Mouse (Mus musculus): ENCODE data around the gene Rtkn2.

Gene Rtkn2

GRCm38 (mm10) chr10:67995356-67995755 is 16.0 kb downstream of the Rtkn2 start:
- no peak for DNase-seq (ENCODE audit: extremely low read depth, low read depth, low spot score)

DNA sequence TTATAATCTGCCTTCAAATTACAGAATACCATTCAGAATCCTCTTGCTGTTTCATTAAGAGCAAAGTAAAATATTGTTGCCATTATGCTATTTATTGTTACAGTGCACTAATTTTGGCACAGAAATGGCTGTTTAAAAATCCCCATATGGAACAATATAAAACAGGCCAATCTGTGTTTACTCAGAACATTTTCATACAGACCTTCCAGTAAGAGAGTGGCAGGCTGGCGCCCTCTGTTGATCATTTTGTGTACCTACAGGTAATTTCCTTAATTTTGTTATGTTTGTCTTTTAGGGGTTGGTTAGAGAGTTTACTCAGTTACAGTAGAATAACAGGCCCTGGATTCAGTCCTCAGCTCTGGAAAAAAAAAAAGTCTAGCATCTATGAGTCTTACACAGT is 16.8 kb downstream of the Rtkn2 start:
- DNase-seq (ENCODE audit: extremely low read depth, low read depth, low spot score), result no peak

DNA sequence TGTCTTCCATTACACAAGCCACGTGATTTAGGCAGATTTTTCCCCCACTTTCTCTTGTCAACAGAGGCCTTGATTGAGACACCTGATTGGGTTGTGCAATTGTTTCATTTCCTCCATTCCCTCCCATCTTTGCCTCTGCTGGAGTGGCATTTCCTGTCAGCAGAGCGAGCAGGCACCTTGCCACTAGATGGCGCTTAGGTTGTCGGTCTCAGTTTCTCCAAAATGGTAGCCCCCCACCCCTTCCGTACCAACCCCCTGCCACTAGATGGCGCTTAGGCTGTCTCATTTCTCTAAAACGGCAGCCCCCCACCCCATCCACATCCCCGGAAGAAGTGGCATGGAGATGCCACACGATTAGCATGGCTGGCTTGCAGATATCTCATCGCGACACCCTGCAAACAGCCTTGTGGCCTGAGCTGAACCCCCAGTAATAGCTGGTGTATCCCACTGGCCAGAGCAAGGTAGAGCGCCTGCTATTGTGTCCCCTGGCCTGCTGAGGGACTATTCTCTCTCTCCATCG is 18.8 kb downstream of the Rtkn2 start:
- DNase-seq (ENCODE audit: extremely low read depth, low read depth, low spot score), result no peak

DNA sequence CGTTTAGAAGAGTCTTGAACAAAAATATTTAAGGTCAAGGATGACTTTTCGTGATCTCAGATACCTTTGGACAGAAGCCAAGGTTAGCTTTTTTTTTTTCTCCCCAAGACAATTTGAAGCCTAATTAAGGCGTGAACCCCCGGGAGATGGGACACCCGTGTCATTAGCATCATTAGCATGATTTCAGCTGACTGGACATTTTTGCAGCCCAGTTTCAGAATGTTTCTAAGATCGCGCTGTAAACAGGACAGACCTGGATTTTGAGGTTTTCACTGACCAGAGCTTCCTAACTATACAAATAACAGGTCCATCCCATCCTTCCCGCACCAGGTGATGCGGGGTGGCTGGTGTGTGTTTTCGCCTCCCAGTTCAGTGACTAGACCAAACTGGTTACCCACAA is 19.8 kb downstream of the Rtkn2 start:
- no peak for DNase-seq (ENCODE audit: extremely low read depth, low read depth, low spot score)

DNA sequence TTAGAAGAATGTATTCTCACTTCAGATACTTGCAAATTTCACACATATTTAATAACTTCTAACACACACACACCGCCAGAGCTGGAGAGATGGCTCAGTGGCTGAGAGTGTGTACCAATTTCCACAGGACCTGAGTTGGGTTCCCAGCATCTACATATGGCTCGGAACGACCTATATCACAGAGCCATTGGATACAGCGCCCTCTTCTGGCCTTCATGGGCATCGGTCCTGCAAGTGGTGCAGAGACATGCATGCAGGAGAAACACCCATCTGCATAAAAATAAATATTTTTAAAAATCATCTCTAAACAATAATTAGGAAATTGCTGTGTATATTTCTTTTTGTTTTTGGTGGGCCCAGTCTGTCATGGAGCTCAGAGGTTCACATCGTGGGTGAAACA is 22.1 kb downstream of the Rtkn2 start:
- no peak for DNase-seq (ENCODE audit: extremely low read depth, low read depth, low spot score)

GRCm38 (mm10) chr10:68003651-68004422 is 24.5 kb downstream of the Rtkn2 start:
- no peak for DNase-seq (ENCODE audit: extremely low read depth, low read depth, low spot score)

DNA sequence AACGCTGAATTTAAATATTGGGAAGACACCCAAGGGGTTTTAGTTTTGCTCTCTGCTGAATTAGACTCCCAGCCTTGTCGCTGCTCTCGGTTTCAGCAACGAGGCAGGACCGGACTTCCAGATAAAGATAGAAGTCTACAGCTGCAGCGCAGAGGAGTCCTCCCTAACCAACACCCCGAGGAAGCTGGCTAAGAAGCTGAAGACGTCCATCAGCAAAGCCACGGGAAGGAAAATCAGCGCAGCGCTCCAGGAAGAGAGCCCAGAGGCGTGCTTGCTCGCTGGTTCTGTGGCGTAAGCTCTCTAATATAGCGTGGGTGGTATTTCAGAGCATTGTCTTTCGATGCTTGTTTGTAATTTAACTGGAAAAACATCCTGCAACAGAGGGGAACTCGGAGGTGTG is 26.0 kb downstream of the Rtkn2 start:
- DNase-seq (ENCODE audit: extremely low read depth, low read depth, low spot score), result no peak

GRCm38 (mm10) chr10:68006491-68006890 is 27.1 kb downstream of the Rtkn2 start:
- peak; percentile 57 for DNase-seq (ENCODE audit: extremely low read depth, low read depth, low spot score)

GRCm38 (mm10) chr10:68007103-68007502 is 27.7 kb downstream of the Rtkn2 start:
- no peak for DNase-seq (ENCODE audit: extremely low read depth, low read depth, low spot score)

GRCm38 (mm10) chr10:68008198-68008955 is 29.0 kb downstream of the Rtkn2 start:
- DNase-seq (ENCODE audit: extremely low read depth, low read depth, low spot score), result no peak

DNA sequence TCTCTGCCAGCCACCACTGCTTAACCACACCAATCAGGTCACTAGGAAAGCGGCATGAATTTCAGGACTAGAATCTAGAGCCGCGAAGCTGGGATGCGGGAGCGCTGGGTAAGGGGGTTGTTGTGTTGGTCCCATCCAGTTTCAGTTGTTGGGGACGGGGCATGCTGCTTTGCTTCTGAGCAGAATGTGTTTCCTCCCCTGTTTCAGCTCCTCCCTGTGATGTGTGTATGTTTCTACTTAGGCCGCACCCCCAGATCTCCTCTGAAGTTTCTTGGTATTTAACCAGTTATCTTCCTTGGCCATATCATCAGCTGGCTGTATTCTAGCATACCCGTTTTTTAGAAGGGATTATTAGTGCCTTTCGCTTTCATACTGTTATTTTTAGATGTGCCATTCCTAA is 29.9 kb downstream of the Rtkn2 start:
- DNase-seq (ENCODE audit: extremely low read depth, low read depth, low spot score), result no peak

DNA sequence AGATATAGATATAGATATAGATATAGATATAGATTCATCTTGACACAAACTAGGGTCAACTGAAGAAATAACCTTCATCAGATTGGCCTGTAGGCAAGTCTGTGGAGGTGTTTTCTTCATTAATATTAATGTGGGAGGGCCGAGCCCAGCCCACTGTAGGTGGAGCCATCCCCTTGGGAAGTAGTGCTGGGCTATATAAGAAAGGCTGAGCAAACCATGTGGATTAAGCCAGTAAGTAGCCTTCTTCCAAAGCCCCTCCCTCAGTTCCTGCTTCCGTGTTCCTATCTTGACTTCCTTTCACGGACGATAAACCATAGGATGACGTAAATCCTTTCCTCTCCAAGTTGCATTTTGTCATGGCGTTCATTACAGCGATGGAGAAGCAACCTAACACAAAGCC is 30.5 kb downstream of the Rtkn2 start:
- no peak for DNase-seq (ENCODE audit: extremely low read depth, low read depth, low spot score)

GRCm38 (mm10) chr10:68013137-68013536 is 33.8 kb downstream of the Rtkn2 start:
- DNase-seq (ENCODE audit: extremely low read depth, low read depth, low spot score), result no peak

GRCm38 (mm10) chr10:68020755-68021154 is 41.4 kb downstream of the Rtkn2 start:
- no peak for DNase-seq (ENCODE audit: extremely low read depth, low read depth, low spot score)

DNA sequence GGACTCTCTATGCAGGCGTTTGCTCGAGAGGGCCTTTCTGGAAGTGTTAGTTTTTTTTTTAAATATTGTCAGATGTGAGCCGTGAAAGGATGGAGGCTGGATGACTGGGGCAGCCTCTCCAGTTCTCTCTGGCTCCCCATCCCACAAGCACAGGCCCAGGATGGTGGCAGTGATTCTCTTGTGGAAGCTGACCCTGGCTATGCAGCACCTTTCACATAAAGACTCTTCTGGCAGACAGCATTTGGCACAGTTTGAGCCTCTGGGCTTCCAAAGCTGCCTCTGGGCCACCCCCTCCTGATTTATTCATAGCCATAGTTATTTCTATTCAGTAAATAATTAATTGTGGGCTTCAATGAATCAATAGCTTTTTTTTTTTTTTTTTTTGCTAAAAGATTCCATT is 46.3 kb downstream of the Rtkn2 start:
- DNase-seq (ENCODE audit: extremely low read depth, low read depth, low spot score), result no peak

- no peak for DNase-seq (ENCODE audit: extremely low read depth, low read depth, low spot score)
Observed at GRCm38 (mm10) chr10:68028327-68029080, 49.1 kb downstream of the Rtkn2 start.

- DNase-seq (ENCODE audit: extremely low read depth, low read depth, low spot score), result no peak
Observed at GRCm38 (mm10) chr10:68029081-68029626, 49.8 kb downstream of the Rtkn2 start.

DNA sequence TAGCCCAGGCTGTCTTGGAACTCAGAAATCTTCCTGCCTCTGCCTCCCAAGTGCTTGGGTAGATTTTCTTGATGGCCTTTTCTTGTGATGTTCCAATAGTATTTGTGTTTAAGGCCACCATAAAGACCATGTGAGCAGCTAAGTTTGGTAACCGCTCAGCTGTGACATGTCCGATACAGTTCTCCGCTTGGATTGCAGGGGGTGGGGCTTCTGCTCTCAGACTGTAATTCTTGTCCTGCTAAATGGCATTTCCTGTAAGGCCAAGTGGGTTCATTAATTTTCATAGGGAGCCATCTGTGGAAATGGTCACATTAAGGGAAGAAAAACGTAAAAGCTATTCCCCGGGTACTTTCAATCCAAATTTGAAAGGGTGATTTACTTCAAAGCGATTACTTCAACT is 50.7 kb downstream of the Rtkn2 start:
- DNase-seq (ENCODE audit: extremely low read depth, low read depth, low spot score), result no peak

GRCm38 (mm10) chr10:68035707-68036367 is 56.5 kb downstream of the Rtkn2 start:
- DNase-seq (ENCODE audit: extremely low read depth, low read depth, low spot score), result no peak

- DNase-seq (ENCODE audit: extremely low read depth, low read depth, low spot score), result no peak
Observed at GRCm38 (mm10) chr10:68036368-68036980, 57.1 kb downstream of the Rtkn2 start.

Data from fat pad, adult 2 months (tissue).